ENCODE assay signal across 8 mouse cellular contexts in the genomic region with DNA sequence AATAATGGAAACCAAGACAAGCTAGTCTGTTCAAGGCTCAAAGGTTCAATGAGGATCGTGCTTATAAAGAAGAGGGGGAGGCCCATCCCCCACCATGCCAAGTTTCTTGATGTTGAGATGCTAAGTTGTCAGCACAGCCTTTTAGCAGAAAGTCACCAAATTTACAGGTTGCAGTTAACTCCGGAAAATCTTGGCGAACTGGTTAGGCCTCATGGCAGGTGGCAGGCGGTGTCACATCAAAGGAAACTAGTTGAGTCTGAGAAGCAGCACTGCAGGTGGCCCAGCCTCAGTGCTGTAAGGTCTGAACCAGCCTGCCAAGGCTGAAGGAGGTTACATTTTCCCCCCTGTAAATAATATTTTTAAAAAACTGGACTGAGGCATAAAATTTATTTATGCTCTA. TPM values are rescaled to one million over a fixed set of nuclear protein-coding genes. Genes with fewer than 3 reads are reported as not detected.
DNase-seq lines count a peak whose midpoint lies in the region.
"Not testable (repeated sequence)": the region's sequence is repeated elsewhere in the genome, so short reads cannot be mapped to it uniquely, and the experiment has no call there.
"Had no signal": no experiment of that assay in that cellular context is flagged by ENCODE, and none has a peak within 500 bp of the region (broad histone marks: within the 10 kb centered on the region; RNA-seq: fewer than 3 reads in every experiment).

No protein-coding gene starts in this region.

- H3K4me1 ChIP-seq in ES-E14 (ENCODE audit: control insufficient read depth in 2 of 2, insufficient read depth in 2 of 2, low read length in 2 of 2, poor library complexity in 1 of 2) = not testable (repeated sequence)

- in situ Hi-C loops in ES-E14 (cut with MboI; ENCODE audit: low sequenced_read_pairs in 2 of 2, unreplicated experiment in 2 of 2) = not testable (repeated sequence)

- not testable (repeated sequence) for DNase-seq in ES-E14 (ENCODE audit: low read depth, low spot score)
- peak; percentile 63 for DNase-seq in ZHBTc4 (ENCODE audit: low read depth, low spot score)
- peak; percentile 19 to 44 for DNase-seq in thymus, adult 18-20 months
- peak; percentile 51 for DNase-seq in thymus, postnatal 0 days (ENCODE audit: low spot score)
- DNase-seq in thymus, postnatal 14 days = peak; percentile 65
- peak; percentile 29 to 60 for DNase-seq in thymus, postnatal 36 days

- not testable (repeated sequence) for H3K9ac ChIP-seq in ES-E14 (ENCODE audit: insufficient read depth, low read depth, low read length, poor library complexity, severe bottlenecking)

- H3K36me3 ChIP-seq in ES-E14 (ENCODE audit: control insufficient read depth, insufficient read depth, low read length, poor library complexity, severe bottlenecking) = not testable (repeated sequence)

- H3K27ac ChIP-seq in ES-E14 (ENCODE audit: insufficient read depth, low read depth, low read length, poor library complexity, severe bottlenecking) = 0 out of 2 replicates have a peak overlapping the region, but pooled peaks have one; percentile 15

- H3K4me3 ChIP-seq in ES-E14 (ENCODE audit: insufficient read depth in 1 of 2, low read depth in 1 of 2, low read length in 2 of 2, poor library complexity in 1 of 2, severe bottlenecking in 1 of 2) = not testable (repeated sequence)

- H3K9me3 ChIP-seq in ES-E14 (ENCODE audit: control insufficient read depth, insufficient read depth, low read depth, low read length) = not testable (repeated sequence)

RNA-seq across cellular contexts. Expression of gene Eid2, which starts 40.8 kb away (rescaled TPM):
- 15.3 and 18.5 TPM in 2 replicates for total RNA-seq in ES-E14 (2012; rRNA removed)
- 3.6 TPM in 2 replicates for polyA plus RNA-seq in thymus, postnatal 0 days (2015; fragmentation: Nextera tagmentation; extraction: Ambion mirVana)
- total RNA-seq: CH12.LX, MEL had no signal

RNA-seq across cellular contexts. Expression of gene Dyrk1b, which starts 47.6 kb away (rescaled TPM):
- total RNA-seq in ES-E14 (2012; rRNA removed) = 3.9 and 6.3 TPM in 2 replicates
- 11.5 and 12.4 TPM in 2 replicates for polyA plus RNA-seq in thymus, postnatal 0 days (2015; fragmentation: Nextera tagmentation; extraction: Ambion mirVana)

RNA-seq across cellular contexts. Expression of gene Eid2b, which starts 50.7 kb away (rescaled TPM):
- 4.3 and 4.6 TPM in 2 replicates for total RNA-seq in ES-E14 (2012; rRNA removed)
- polyA plus RNA-seq in thymus, postnatal 0 days (2015; fragmentation: Nextera tagmentation; extraction: Ambion mirVana) = 7.5 and 8.5 TPM in 2 replicates

RNA-seq across cellular contexts. Expression of gene Fbl, which starts 57.3 kb away (rescaled TPM):
- 150 and 189 TPM in 2 replicates for total RNA-seq in ES-E14 (2012; rRNA removed)
- polyA plus RNA-seq in thymus, postnatal 0 days (2015; fragmentation: Nextera tagmentation; extraction: Ambion mirVana) = 147 and 150 TPM in 2 replicates
